Mouse (Mus musculus) MEL (cell line): Measurements from ENCODE around the gene Rap1gds1. TPM values are rescaled to one million over a fixed set of nuclear protein-coding genes. Genes with fewer than 3 reads are reported as not detected.
A peak's percentile ranks its signal among the peaks of the same experiment; 100 is the strongest.

Experiments used
- DNase-seq: peaks from one replicate; pipeline ENCODE4 v3.0.0; 2011; ENCODE audit warnings: low read depth, low spot score
- H3K27ac ChIP-seq: 2 replicates; pipeline ENCODE4 v1.5.1; 2012; ENCODE audit warnings: low read depth, mild to moderate bottlenecking, control low read depth, low read length, moderate library complexity; ENCODE audit not compliant: control insufficient read depth
- H3K27me3 ChIP-seq, 2 experiments: fragments of 150-350 bp in 1 of 2; sonication (generic) in 1 of 2; 2 replicates each; pipeline ENCODE4 v1.6.1; 2012; ENCODE audit warnings: low read length in 2 of 2, mild to moderate bottlenecking in 2 of 2, improper control_type of control experiment in 1 of 2, moderate library complexity in 1 of 2; ENCODE audit not compliant: insufficient read depth in 2 of 2, control insufficient read depth in 1 of 2
- H3K36me3 ChIP-seq, 2 experiments: 2 replicates each; pipeline ENCODE4 v1.6.1; 2012 to 2014; ENCODE audit warnings: low read length in 2 of 2, improper control_type of control experiment in 1 of 2, inconsistent platforms in 1 of 2, mild to moderate bottlenecking in 1 of 2; ENCODE audit not compliant: insufficient read depth in 2 of 2, control insufficient read depth in 1 of 2
- H3K4me1 ChIP-seq, 2 experiments: fragments of 150-350 bp in 1 of 2; sonication (generic) in 1 of 2; 2 replicates each; pipeline ENCODE4 v1.6.1; 2012; ENCODE audit warnings: low read length in 2 of 2, improper control_type of control experiment in 1 of 2, mild to moderate bottlenecking in 1 of 2; ENCODE audit not compliant: insufficient read depth in 2 of 2, control insufficient read depth in 1 of 2
- H3K4me3 ChIP-seq, 2 experiments: fragments of 150-350 bp in 1 of 2; sonication (generic) in 1 of 2; 2 replicates each; pipeline ENCODE4 v1.5.1; 2012; ENCODE audit warnings: low read depth in 2 of 2, low read length in 2 of 2, mild to moderate bottlenecking in 2 of 2, moderate library complexity in 2 of 2, control low read depth in 1 of 2, improper control_type of control experiment in 1 of 2; ENCODE audit not compliant: control insufficient read depth in 1 of 2, insufficient read depth in 1 of 2
- H3K79me2 ChIP-seq: 2 replicates; pipeline ENCODE4 v1.6.1; 2012; ENCODE audit warnings: mild to moderate bottlenecking, low read length, moderate library complexity; ENCODE audit not compliant: control insufficient read depth, poor library complexity, insufficient read depth
- H3K9ac ChIP-seq: 2 replicates; pipeline ENCODE4 v1.6.1; 2012; ENCODE audit warnings: low read depth, mild to moderate bottlenecking, control low read depth, low read length, moderate library complexity; ENCODE audit not compliant: control insufficient read depth, poor library complexity, severe bottlenecking
- H3K9me3 ChIP-seq: fragments of 150-350 bp; sonication (generic); replicated peaks from 2 replicates; pipeline ENCODE4 v1.6.1; 2012; ENCODE audit warnings: mild to moderate bottlenecking, low read length, improper control_type of control experiment, moderate library complexity; ENCODE audit not compliant: insufficient read depth
- BHLHE40 ChIP-seq: IDR thresholded peaks from 2 replicates; pipeline ENCODE4 v1.6.1; 2012; ENCODE audit warnings: low read depth, mild to moderate bottlenecking, inconsistent platforms, low read length, improper control_type of control experiment, borderline replicate concordance
- CHD1 ChIP-seq: IDR thresholded peaks from 2 replicates; pipeline ENCODE4 v1.6.1; 2012; ENCODE audit warnings: low read depth, mild to moderate bottlenecking, inconsistent platforms, low read length, improper control_type of control experiment
- CTCF ChIP-seq, 3 experiments: IDR thresholded peaks in 2 of 3; conservative IDR thresholded peaks in 1 of 3; 2 replicates each; pipeline ENCODE4 v1.5.1; 2011 to 2012; ENCODE audit warnings: low read length in 3 of 3, low read depth in 2 of 3, mild to moderate bottlenecking in 2 of 3, improper control_type of control experiment in 1 of 3, inconsistent platforms in 1 of 3, mixed read lengths in 1 of 3, moderate library complexity in 1 of 3; ENCODE audit not compliant: control insufficient read depth in 1 of 3, insufficient read depth in 1 of 3, poor library complexity in 1 of 3, severe bottlenecking in 1 of 3
- E2F4 ChIP-seq: IDR thresholded peaks from 2 replicates; pipeline ENCODE4 v1.6.1; 2011; ENCODE audit warnings: low read depth, low read length, improper control_type of control experiment, borderline replicate concordance
- ELF1 ChIP-seq: IDR thresholded peaks from 2 replicates; pipeline ENCODE4 v1.6.1; 2014; ENCODE audit warnings: low read depth, mild to moderate bottlenecking, inconsistent platforms, low read length, improper control_type of control experiment, moderate library complexity
- GABPA ChIP-seq: IDR thresholded peaks from 2 replicates; pipeline ENCODE4 v1.6.1; 2012; ENCODE audit warnings: low read depth, mild to moderate bottlenecking, inconsistent platforms, low read length, improper control_type of control experiment, moderate library complexity
- GATA1 ChIP-seq: IDR thresholded peaks from 2 replicates; pipeline ENCODE4 v1.6.1; 2011; ENCODE audit warnings: low read depth, low read length, improper control_type of control experiment
- MAFK ChIP-seq: IDR thresholded peaks from 2 replicates; pipeline ENCODE4 v1.6.1; 2011; ENCODE audit warnings: low read depth, mild to moderate bottlenecking, low read length, improper control_type of control experiment, borderline replicate concordance
- MAX ChIP-seq: IDR thresholded peaks from 2 replicates; pipeline ENCODE4 v1.6.1; 2011; ENCODE audit warnings: low read length, improper control_type of control experiment
- MEF2A ChIP-seq: IDR thresholded peaks from 2 replicates; pipeline ENCODE4 v1.6.1; 2014; ENCODE audit warnings: low read depth, mild to moderate bottlenecking, inconsistent platforms, low read length, improper control_type of control experiment; ENCODE audit not compliant: poor library complexity, insufficient replicate concordance, severe bottlenecking; ENCODE audit errors: extremely low read depth
- MYC ChIP-seq: IDR thresholded peaks from 2 replicates; pipeline ENCODE4 v1.6.1; 2011; ENCODE audit warnings: low read depth, mild to moderate bottlenecking, low read length, improper control_type of control experiment, moderate library complexity
- NRF1 ChIP-seq: IDR thresholded peaks from 2 replicates; pipeline ENCODE4 v1.6.1; 2014; ENCODE audit warnings: low read depth, mild to moderate bottlenecking, inconsistent platforms, low read length, improper control_type of control experiment, moderate library complexity; ENCODE audit not compliant: poor library complexity, insufficient read depth, severe bottlenecking
- POLR2A ChIP-seq, 2 experiments: IDR thresholded peaks; 2 replicates each; pipeline ENCODE4 v1.6.1; 2011 to 2012; ENCODE audit warnings: low read length in 2 of 2, mild to moderate bottlenecking in 2 of 2, control low read depth in 1 of 2, improper control_type of control experiment in 1 of 2, low read depth in 1 of 2, moderate library complexity in 1 of 2; ENCODE audit not compliant: control insufficient read depth in 1 of 2, insufficient read depth in 1 of 2, poor library complexity in 1 of 2
- POLR2AphosphoS2 ChIP-seq: IDR thresholded peaks from 2 replicates; pipeline ENCODE4 v1.6.1; 2011; ENCODE audit warnings: low read length, improper control_type of control experiment
- RCOR1 ChIP-seq: IDR thresholded peaks from 2 replicates; pipeline ENCODE4 v1.6.1; 2012; ENCODE audit warnings: low read depth, mild to moderate bottlenecking, inconsistent platforms, low read length, improper control_type of control experiment
- TCF12 ChIP-seq: IDR thresholded peaks from 2 replicates; pipeline ENCODE4 v1.6.1; 2014; ENCODE audit warnings: low read depth, mild to moderate bottlenecking, inconsistent platforms, low read length, improper control_type of control experiment, moderate library complexity
- USF1 ChIP-seq: IDR thresholded peaks from 2 replicates; pipeline ENCODE4 v1.6.1; 2014; ENCODE audit warnings: low read depth, mild to moderate bottlenecking, inconsistent platforms, low read length, improper control_type of control experiment, moderate library complexity
- USF2 ChIP-seq, 2 experiments: IDR thresholded peaks; 2 replicates each; pipeline ENCODE4 v1.6.1; 2011 to 2012; ENCODE audit warnings: improper control_type of control experiment in 2 of 2, low read length in 2 of 2, borderline replicate concordance in 1 of 2, inconsistent platforms in 1 of 2, low read depth in 1 of 2, mild to moderate bottlenecking in 1 of 2; ENCODE audit not compliant: insufficient read depth in 1 of 2
- polyA plus RNA-seq, 2 experiments: library from polyadenylated mRNA; stranded (reverse) in 1 of 2; unstranded in 1 of 2; fragments of >175 nt in 1 of 2; fragments of >200 nt in 1 of 2; gene quantifications; 2 replicates each; pipeline versions ENCODE4 v1.2.1 to v1.2.4; 2012; ENCODE audit warnings: low replicate concordance in 2 of 2, low read depth in 1 of 2; ENCODE audit not compliant: insufficient read length in 2 of 2, insufficient read depth in 1 of 2, missing spikeins in 1 of 2
- total RNA-seq: library from RNA; depleted of rRNA; stranded (reverse); fragments of 300-350 nt; gene quantifications from 2 replicates; pipeline ENCODE4 v1.2.3, GENCODE M21; 2012

Rap1gds1 gene
- total and polyA plus RNA-seq, 3 experiments: 34.7 to 67.2 (median 53.3) TPM

- peaks cover 5 to 10% of the 10 kb centered on the region in 2 experiments for H3K36me3 ChIP-seq
- peak; percentile 20 for DNase-seq
- H3K4me3 ChIP-seq: no peak overlapping the region
- no peaks in the 10 kb centered on the region; the same call in 1 of the 2 replicates for H3K79me2 ChIP-seq
- no peak overlapping the region for H3K27ac ChIP-seq
- TF ChIP-seq CHD1 (no peak), GATA1 (no peak), MEF2A (no peak), RCOR1 (no peak), MAFK (no peak), USF1 (no peak), MAX (no peak), NRF1 (no peak), ELF1 (no peak), USF2 (IDR thresholded peaks at IDR 0.05; ENCODE audit: borderline replicate concordance in 1 of 2, insufficient read depth in 1 of 2, low read depth in 1 of 2, low read length in 2 of 2) (no peak), CTCF (IDR thresholded peaks at IDR 0.05 in 2 of 3, conservative IDR thresholded peaks at IDR 0.05 in 1 of 3; ENCODE audit: control insufficient read depth in 1 of 3, insufficient read depth in 1 of 3, low read depth in 2 of 3, low read length in 3 of 3, poor library complexity in 1 of 3, severe bottlenecking in 1 of 3) (no peak), POLR2A (IDR thresholded peaks at IDR 0.05; ENCODE audit: control insufficient read depth in 1 of 2, insufficient read depth in 1 of 2, low read depth in 1 of 2, low read length in 2 of 2, poor library complexity in 1 of 2) (no peak), BHLHE40 (no peak), GABPA (no peak), POLR2AphosphoS2 (no peak), TCF12 (no peak), MYC (no peak)
- H3K9ac ChIP-seq: no peak overlapping the region
- H3K4me1 ChIP-seq: peaks cover 0 to 7% of the 10 kb centered on the region in 2 experiments; a peak in 2 of 4 replicates
- no peaks in the 10 kb centered on the region for H3K9me3 ChIP-seq
- no peaks in the 10 kb centered on the region for H3K27me3 ChIP-seq
Observed at GRCm38 (mm10) chr3:139041921-139042320, 33.1 kb downstream of the Rap1gds1 start.

- Histone ChIP-seq H3K4me1 (no peaks in the 10 kb centered on the region), H3K9ac (no peak overlapping the region), H3K79me2 (no peaks in the 10 kb centered on the region; the same call in 1 of the 2 replicates), H3K9me3 (no peaks in the 10 kb centered on the region), H3K27me3 (no peaks in the 10 kb centered on the region), H3K4me3 (no peak overlapping the region), H3K27ac (no peak overlapping the region), H3K36me3 (peaks cover under 1 to 2% of the 10 kb centered on the region in 2 experiments; a peak in 2 of 4 replicates)
- no peak for DNase-seq
- TF ChIP-seq E2F4 (no peak), GATA1 (no peak), GABPA (no peak), ELF1 (no peak)
Observed at GRCm38 (mm10) chr3:139037030-139037429, 38.0 kb downstream of the Rap1gds1 start.
